Mouse (Mus musculus) embryonic fibroblast, embryonic 13.5 days (primary cell): ENCODE measurements at regions not wholly inside any gene's neighbourhood (a gene's known extent, or its start where the extent isn't known, plus 50 kb on each side); places are given as distances from the start of the nearest gene placed in this dataset.

ENCODE experiments used
- CTCF ChIP-seq: IDR thresholded peaks from 2 replicates; pipeline ENCODE4 v1.5.1; 2011; ENCODE audit warnings: mild to moderate bottlenecking, control low read depth, low read length, moderate library complexity, borderline replicate concordance; ENCODE audit not compliant: insufficient read depth
- POLR2A ChIP-seq: IDR thresholded peaks from 2 replicates; pipeline ENCODE4 v1.6.1; 2011; ENCODE audit warnings: low read depth, mild to moderate bottlenecking, control low read depth, low read length, moderate library complexity

GRCm38 (mm10) chr14:46594151-46594550 lies 166.2 kb upstream of the Cdkn3 start:
- TF ChIP-seq POLR2A: no peak
- TF ChIP-seq CTCF: no peak
